Mouse (Mus musculus): ENCODE data around the gene Tagln2. TPM values are rescaled to one million over a fixed set of nuclear protein-coding genes. Genes with fewer than 3 reads are reported as not detected.

Gene Tagln2
- polyA plus RNA-seq, 1 experiment from 2014 or later: 56.0 TPM

DNA sequence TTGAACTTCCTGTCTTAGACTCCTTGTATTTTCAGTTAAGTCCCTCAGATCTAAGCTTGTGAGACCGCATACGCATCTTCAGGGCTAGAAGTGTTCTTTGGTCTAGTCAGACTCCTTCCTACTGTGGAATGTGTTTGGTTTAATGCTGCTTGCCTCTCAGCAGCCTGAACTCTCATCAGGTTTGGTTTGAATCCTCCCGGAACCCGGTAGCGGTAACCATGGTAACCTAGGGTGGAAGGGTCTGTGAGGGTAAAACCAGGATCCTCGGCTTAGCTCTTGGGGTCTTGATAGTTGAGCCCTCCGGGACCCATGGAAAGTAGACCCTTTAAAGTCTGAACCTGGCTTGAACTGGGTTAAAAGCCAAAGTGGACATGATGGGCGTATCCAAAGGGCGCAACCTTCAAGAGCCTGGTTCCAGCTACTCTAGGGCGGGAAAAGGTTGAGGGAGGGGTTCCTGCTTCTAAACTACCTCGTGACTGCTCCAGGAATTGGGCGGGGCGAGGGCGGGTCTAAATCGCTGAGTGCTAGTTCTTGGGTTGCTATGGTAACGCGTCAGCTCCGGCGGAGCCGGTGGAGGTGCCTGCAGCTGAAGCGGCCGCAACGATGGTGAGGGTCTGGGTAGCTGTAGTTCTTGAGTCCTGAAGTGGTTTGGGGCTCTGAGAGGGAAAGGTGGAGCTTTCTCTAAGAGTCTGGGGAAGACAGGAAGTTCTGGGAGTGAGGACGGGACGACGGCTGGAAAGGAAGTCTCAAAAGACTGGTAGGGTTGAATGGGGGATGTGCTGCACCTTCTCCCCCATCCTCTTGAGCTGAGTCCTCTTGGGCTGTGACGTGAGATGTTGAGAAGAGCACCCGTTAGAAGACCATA lies 21.0 kb downstream of the Tagln2 start, which contains the start of gene Cfap45:
TSS of gene Cfap45 (plus strand) at position 226 of the 865 bp plus-strand sequence.
- peak within 1 kb of the TSS; percentile 27; the same call in 1 of the 2 replicates for H3K9ac ChIP-seq (ENCODE audit: low read length)
- no peaks in the 10 kb centered on the region for H3K9me3 ChIP-seq (ENCODE audit: control insufficient read depth, low read length)
- DNase-seq (ENCODE audit: low spot score) (peak; percentile 94), ATAC-seq (ENCODE audit: insufficient number of reproducible peaks, low FRiP score, low TSS enrichment, low read depth) (peak; percentile 90)
- 3% methylated on average over 28 of the region's 28 CpGs for WGBS
- 0 out of 2 replicates have a peak, but pooled peaks cover 2% of the 10 kb centered on the region for H3K4me1 ChIP-seq (ENCODE audit: control insufficient read depth, insufficient read depth, low read length)
- peak within 1 kb of the TSS; percentile 56 for H3K4me2 ChIP-seq (ENCODE audit: low read depth, severe bottlenecking)
- H3K27ac ChIP-seq (replicated peaks; ENCODE audit: low read depth, low read length): no peak within 1 kb of the TSS
- no peaks in the 10 kb centered on the region for H3K27me3 ChIP-seq (ENCODE audit: control insufficient read depth, insufficient read depth, low read length)
- H3K4me3 ChIP-seq (ENCODE audit: low read depth, low read length): peak within 1 kb of the TSS; percentile 23; the same call in 1 of the 2 replicates
- no peaks in the 10 kb centered on the region for H3K36me3 ChIP-seq (ENCODE audit: control insufficient read depth, insufficient read depth, low read length)

- Histone ChIP-seq H3K36me3 (ENCODE audit: control insufficient read depth, insufficient read depth, low read length) (no peaks in the 10 kb centered on the region), H3K4me1 (ENCODE audit: control insufficient read depth, insufficient read depth, low read length) (0 out of 2 replicates have a peak, but pooled peaks cover 2% of the 10 kb centered on the region), H3K4me3 (ENCODE audit: low read depth, low read length) (no peak overlapping the region), H3K27me3 (ENCODE audit: control insufficient read depth, insufficient read depth, low read length) (no peaks in the 10 kb centered on the region), H3K9ac (ENCODE audit: low read length) (no peak overlapping the region), H3K4me2 (ENCODE audit: low read depth, severe bottlenecking) (no peak overlapping the region), H3K27ac (replicated peaks; ENCODE audit: low read depth, low read length) (no peak overlapping the region), H3K9me3 (ENCODE audit: control insufficient read depth, low read length) (no peaks in the 10 kb centered on the region)
- no peak for DNase-seq (ENCODE audit: low spot score)
- ATAC-seq (ENCODE audit: insufficient number of reproducible peaks, low FRiP score, low TSS enrichment, low read depth): no peak
- 70% methylated on average over 7 of the region's 7 CpGs for WGBS
These were observed 22.7 kb downstream of the Tagln2 start for GRCm38 (mm10) chr1:172522524-172522923.

GRCm38 (mm10) chr1:172523699-172524101 lies 23.9 kb downstream of the Tagln2 start:
- Histone ChIP-seq H3K4me1 (ENCODE audit: control insufficient read depth, insufficient read depth, low read length) (0 out of 2 replicates have a peak, but pooled peaks cover 2% of the 10 kb centered on the region), H3K27me3 (ENCODE audit: control insufficient read depth, insufficient read depth, low read length) (no peaks in the 10 kb centered on the region), H3K4me2 (ENCODE audit: low read depth, severe bottlenecking) (no peak overlapping the region), H3K9me3 (ENCODE audit: control insufficient read depth, low read length) (no peaks in the 10 kb centered on the region), H3K9ac (ENCODE audit: low read length) (no peak overlapping the region), H3K36me3 (ENCODE audit: control insufficient read depth, insufficient read depth, low read length) (no peaks in the 10 kb centered on the region), H3K4me3 (ENCODE audit: low read depth, low read length) (no peak overlapping the region), H3K27ac (replicated peaks; ENCODE audit: low read depth, low read length) (no peak overlapping the region)
- no peak for DNase-seq (ENCODE audit: low spot score)
- ATAC-seq (ENCODE audit: insufficient number of reproducible peaks, low FRiP score, low TSS enrichment, low read depth): no peak
- WGBS: 75% methylated on average over 12 of the region's 12 CpGs

GRCm38 (mm10) chr1:172525027-172525764 lies 25.3 kb downstream of the Tagln2 start:
- no peak for ATAC-seq (ENCODE audit: insufficient number of reproducible peaks, low FRiP score, low TSS enrichment, low read depth)
- H3K4me2 ChIP-seq (ENCODE audit: low read depth, severe bottlenecking): no peak overlapping the region
- H3K27me3 ChIP-seq (ENCODE audit: control insufficient read depth, insufficient read depth, low read length): no peaks in the 10 kb centered on the region
- no peak overlapping the region for H3K9ac ChIP-seq (ENCODE audit: low read length)
- no peak overlapping the region; the same call in 1 of the 2 replicates for H3K27ac ChIP-seq (replicated peaks; ENCODE audit: low read depth, low read length)
- H3K9me3 ChIP-seq (ENCODE audit: control insufficient read depth, low read length): no peaks in the 10 kb centered on the region
- no peak overlapping the region for H3K4me3 ChIP-seq (ENCODE audit: low read depth, low read length)
- 48% methylated on average over 15 of the region's 15 CpGs for WGBS
- no peaks in the 10 kb centered on the region for H3K36me3 ChIP-seq (ENCODE audit: control insufficient read depth, insufficient read depth, low read length)
- peak; percentile 53 for DNase-seq (ENCODE audit: low spot score)
- H3K4me1 ChIP-seq (ENCODE audit: control insufficient read depth, insufficient read depth, low read length): peaks cover 2% of the 10 kb centered on the region; the same call in 1 of the 2 replicates

DNA sequence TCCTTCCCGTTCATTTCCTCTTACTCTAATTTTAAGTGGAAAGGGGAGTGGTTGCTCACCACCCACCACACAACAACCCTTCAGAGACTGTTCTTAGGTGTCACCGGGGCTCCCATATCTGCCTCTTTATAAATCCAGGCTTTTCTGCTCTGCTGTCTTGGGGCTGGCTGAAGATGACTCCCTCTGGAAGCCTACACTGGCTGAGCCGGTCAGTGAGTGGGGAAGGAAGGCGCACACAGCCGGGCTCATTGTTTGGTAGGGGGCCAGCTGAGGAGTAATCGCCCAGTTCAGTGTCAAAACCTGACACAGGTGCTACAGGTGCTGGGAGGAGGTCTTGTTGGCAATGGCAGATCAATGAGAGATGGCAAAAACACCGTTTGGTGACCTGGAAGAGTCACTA lies 26.1 kb downstream of the Tagln2 start:
- Histone ChIP-seq H3K27me3 (ENCODE audit: control insufficient read depth, insufficient read depth, low read length) (no peaks in the 10 kb centered on the region), H3K4me1 (ENCODE audit: control insufficient read depth, insufficient read depth, low read length) (peaks cover 7% of the 10 kb centered on the region), H3K4me3 (ENCODE audit: low read depth, low read length) (no peak overlapping the region)

GRCm38 (mm10) chr1:172526380-172527081 lies 26.7 kb downstream of the Tagln2 start:
- H3K4me2 ChIP-seq (ENCODE audit: low read depth, severe bottlenecking): no peak overlapping the region
- no peaks in the 10 kb centered on the region for H3K36me3 ChIP-seq (ENCODE audit: control insufficient read depth, insufficient read depth, low read length)
- H3K9ac ChIP-seq (ENCODE audit: low read length): no peak overlapping the region
- no peaks in the 10 kb centered on the region for H3K9me3 ChIP-seq (ENCODE audit: control insufficient read depth, low read length)
- WGBS: 75% methylated on average over 23 of the region's 23 CpGs
- H3K4me3 ChIP-seq (ENCODE audit: low read depth, low read length): no peak overlapping the region
- H3K27ac ChIP-seq (replicated peaks; ENCODE audit: low read depth, low read length): no peak overlapping the region
- no peak for ATAC-seq (ENCODE audit: insufficient number of reproducible peaks, low FRiP score, low TSS enrichment, low read depth)
- H3K27me3 ChIP-seq (ENCODE audit: control insufficient read depth, insufficient read depth, low read length): no peaks in the 10 kb centered on the region
- peaks cover 11% of the 10 kb centered on the region for H3K4me1 ChIP-seq (ENCODE audit: control insufficient read depth, insufficient read depth, low read length)
- DNase-seq (ENCODE audit: low spot score): no peak

More for the DNA sequence above, 26.1 kb downstream of the Tagln2 start:
- DNase-seq (ENCODE audit: low spot score) (no peak), ATAC-seq (ENCODE audit: insufficient number of reproducible peaks, low FRiP score, low TSS enrichment, low read depth) (no peak)
- no peak overlapping the region for H3K4me2 ChIP-seq (ENCODE audit: low read depth, severe bottlenecking)
- no peak overlapping the region for H3K27ac ChIP-seq (replicated peaks; ENCODE audit: low read depth, low read length)
- H3K9ac ChIP-seq (ENCODE audit: low read length): no peak overlapping the region
- H3K36me3 ChIP-seq (ENCODE audit: control insufficient read depth, insufficient read depth, low read length): no peaks in the 10 kb centered on the region
- WGBS: 68% methylated on average over 7 of the region's 7 CpGs
- H3K9me3 ChIP-seq (ENCODE audit: control insufficient read depth, low read length): no peaks in the 10 kb centered on the region

DNA sequence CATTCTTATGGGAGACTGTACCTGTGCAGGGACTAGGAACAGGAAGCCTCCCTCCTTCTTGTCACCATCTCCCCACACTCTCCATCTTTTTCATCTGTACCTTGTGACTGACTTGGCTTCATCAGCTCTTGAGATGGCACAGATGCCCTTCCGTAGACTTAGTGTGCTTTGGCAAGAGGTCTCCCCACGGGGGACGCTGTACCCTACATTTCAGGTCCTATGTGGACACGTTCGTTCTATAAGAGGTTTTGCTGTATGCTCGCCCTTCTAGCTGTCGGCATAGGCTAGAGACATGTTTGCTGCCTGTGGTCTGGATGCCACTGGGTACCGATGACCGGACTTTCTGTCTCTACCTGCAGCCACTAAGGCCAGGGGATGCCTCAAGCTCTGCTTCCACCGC lies 27.6 kb downstream of the Tagln2 start:
- 93% methylated on average over 10 of the region's 10 CpGs for WGBS
- Histone ChIP-seq H3K27me3 (ENCODE audit: control insufficient read depth, insufficient read depth, low read length) (no peaks in the 10 kb centered on the region), H3K4me2 (ENCODE audit: low read depth, severe bottlenecking) (no peak overlapping the region), H3K4me1 (ENCODE audit: control insufficient read depth, insufficient read depth, low read length) (peaks cover 19% of the 10 kb centered on the region), H3K27ac (replicated peaks; ENCODE audit: low read depth, low read length) (no peak overlapping the region), H3K9me3 (ENCODE audit: control insufficient read depth, low read length) (no peaks in the 10 kb centered on the region), H3K36me3 (ENCODE audit: control insufficient read depth, insufficient read depth, low read length) (no peaks in the 10 kb centered on the region), H3K9ac (ENCODE audit: low read length) (no peak overlapping the region), H3K4me3 (ENCODE audit: low read depth, low read length) (no peak overlapping the region)
- DNase-seq (ENCODE audit: low spot score) (no peak), ATAC-seq (ENCODE audit: insufficient number of reproducible peaks, low FRiP score, low TSS enrichment, low read depth) (no peak)

DNA sequence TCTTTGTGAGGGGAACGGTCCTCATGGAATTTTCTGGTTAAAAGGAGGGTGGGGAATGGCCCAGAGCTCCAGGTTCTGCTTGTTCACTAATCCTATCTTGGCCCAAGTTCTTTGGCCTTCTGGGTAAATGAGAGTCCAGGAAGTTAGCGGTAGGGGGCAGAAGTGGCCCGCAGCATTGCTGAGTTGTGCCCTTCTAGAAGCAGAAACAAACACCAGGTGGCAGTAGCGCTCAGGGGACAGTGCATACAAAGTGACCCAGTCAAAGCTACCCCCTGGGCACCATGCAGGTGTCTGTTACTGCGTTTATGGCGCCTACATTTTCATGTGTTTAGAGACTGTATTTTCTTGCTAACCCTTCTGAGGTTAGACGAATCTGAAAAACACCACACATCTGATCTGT lies 28.9 kb downstream of the Tagln2 start:
- H3K9ac ChIP-seq (ENCODE audit: low read length): no peak overlapping the region
- H3K4me2 ChIP-seq (ENCODE audit: low read depth, severe bottlenecking): no peak overlapping the region
- DNase-seq (ENCODE audit: low spot score) (peak; percentile 94), ATAC-seq (ENCODE audit: insufficient number of reproducible peaks, low FRiP score, low TSS enrichment, low read depth) (peak; percentile 52; the same call in 1 of the 2 replicates)
- 7% methylated on average over 7 of the region's 7 CpGs for WGBS
- no peaks in the 10 kb centered on the region for H3K9me3 ChIP-seq (ENCODE audit: control insufficient read depth, low read length)
- no peaks in the 10 kb centered on the region for H3K27me3 ChIP-seq (ENCODE audit: control insufficient read depth, insufficient read depth, low read length)
- H3K4me1 ChIP-seq (ENCODE audit: control insufficient read depth, insufficient read depth, low read length): peaks cover 19% of the 10 kb centered on the region
- H3K36me3 ChIP-seq (ENCODE audit: control insufficient read depth, insufficient read depth, low read length): no peaks in the 10 kb centered on the region
- H3K27ac ChIP-seq (replicated peaks; ENCODE audit: low read depth, low read length): no peak overlapping the region
- H3K4me3 ChIP-seq (ENCODE audit: low read depth, low read length): no peak overlapping the region

All from limb, embryonic 11.5 days (tissue).